Mouse (Mus musculus) 416B (cell line): ENCODE data around the gene 5430419D17Rik.

Experiments used
- DNase-seq: peaks from one replicate; pipeline ENCODE4 v3.0.0; 2011; ENCODE audit warnings: low read depth

Gene 5430419D17Rik

DNA sequence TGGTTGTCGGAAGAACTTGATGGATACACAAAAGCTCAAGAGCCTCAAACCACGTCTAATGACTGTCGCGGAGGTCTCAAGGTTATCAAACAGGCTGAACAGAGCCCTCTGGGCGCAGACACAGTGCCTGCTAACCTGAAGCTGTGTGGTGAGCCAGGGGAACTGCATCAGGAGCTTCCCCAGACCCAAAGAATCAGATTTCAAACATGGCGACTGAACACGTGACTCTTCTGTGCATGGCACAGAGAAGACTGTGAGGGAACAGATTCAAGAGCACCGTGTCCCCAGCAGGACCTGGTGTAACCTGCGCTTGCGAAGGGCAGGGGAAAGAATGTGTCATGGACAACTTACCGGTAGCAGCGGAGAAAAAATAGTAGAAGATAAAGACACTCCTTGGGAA, 143.4 kb downstream of the 5430419D17Rik start:
- DNase-seq: no peak

DNA sequence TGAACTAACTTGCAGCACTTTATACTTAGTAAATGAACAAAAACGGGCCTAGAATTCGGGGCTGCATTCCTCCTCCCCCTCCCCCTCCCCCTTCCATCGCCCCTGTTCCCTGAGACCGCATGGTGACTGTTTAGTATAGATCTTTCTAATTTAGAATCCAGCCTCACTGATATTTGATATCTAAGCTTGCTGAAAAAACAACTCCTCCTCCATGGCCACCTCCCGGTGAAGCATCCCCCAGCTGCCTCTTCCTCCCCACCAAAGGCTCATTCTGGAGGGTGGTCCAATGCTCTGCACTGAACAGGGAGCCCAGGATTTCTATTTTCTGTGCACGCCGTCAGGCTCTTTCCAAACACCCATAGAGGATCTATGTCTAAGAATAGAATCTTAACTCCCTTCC, 144.1 kb downstream of the 5430419D17Rik start:
- no peak for DNase-seq

DNA sequence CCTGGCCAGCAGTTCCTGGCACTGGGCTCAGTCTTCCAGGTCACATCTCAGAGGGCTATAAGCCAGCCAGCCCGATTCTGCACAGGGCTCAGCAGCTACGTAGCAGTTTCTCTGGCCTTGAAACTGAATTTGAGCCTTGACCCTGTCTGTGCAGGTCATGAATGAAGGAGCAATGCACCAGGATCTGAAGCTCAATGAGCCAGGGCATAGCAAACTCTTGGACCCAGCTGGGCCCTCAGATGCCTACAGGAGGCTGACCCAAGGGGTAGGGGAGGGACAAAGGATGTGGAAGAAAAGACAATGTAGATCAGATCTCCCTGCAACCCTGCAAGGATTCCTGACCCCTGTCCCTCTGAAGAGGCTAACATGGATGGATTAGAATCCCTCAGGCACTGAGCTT, 148.0 kb downstream of the 5430419D17Rik start, which contains the start of gene Cuzd1:
Gene Cuzd1, minus strand, starts transcription at position 101 of the 400 bp plus-strand sequence.
- no peak for DNase-seq

GRCm38 (mm10) chr7:131327054-131327453, 152.9 kb downstream of the 5430419D17Rik start:
- peak; percentile 23 for DNase-seq

DNA sequence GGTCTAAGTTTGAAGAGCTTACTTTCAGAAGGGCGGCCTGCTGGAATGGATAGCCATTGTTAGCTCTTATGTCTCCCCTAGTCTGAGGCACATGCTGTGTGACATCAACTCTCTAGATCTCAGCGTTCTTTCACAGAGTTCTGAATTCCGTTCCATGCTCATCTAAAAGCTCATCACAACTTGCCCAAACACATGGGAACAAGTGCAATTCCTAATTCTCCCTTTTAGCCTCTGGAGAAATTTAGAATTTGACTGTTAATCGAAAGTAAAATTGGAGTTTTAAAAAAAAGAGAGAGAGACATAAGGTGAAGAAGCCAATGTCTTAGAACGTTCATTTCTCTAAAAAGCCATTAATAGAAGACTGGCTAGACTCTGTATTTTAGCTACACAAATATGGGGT, 155.2 kb downstream of the 5430419D17Rik start, which contains the start of gene Fam24b:
Gene Fam24b, minus strand, starts transcription at position 101 of the 400 bp plus-strand sequence.
- no peak for DNase-seq

GRCm38 (mm10) chr7:131331688-131332087, 157.5 kb downstream of the 5430419D17Rik start:
- no peak for DNase-seq

GRCm38 (mm10) chr7:131333564-131333963, 159.4 kb downstream of the 5430419D17Rik start, which contains the start of gene Fam24a:
Gene Fam24a, plus strand, starts transcription at chr7:131333864.
- DNase-seq: no peak

GRCm38 (mm10) chr7:131337502-131338068, 163.4 kb downstream of the 5430419D17Rik start:
- no peak for DNase-seq

DNA sequence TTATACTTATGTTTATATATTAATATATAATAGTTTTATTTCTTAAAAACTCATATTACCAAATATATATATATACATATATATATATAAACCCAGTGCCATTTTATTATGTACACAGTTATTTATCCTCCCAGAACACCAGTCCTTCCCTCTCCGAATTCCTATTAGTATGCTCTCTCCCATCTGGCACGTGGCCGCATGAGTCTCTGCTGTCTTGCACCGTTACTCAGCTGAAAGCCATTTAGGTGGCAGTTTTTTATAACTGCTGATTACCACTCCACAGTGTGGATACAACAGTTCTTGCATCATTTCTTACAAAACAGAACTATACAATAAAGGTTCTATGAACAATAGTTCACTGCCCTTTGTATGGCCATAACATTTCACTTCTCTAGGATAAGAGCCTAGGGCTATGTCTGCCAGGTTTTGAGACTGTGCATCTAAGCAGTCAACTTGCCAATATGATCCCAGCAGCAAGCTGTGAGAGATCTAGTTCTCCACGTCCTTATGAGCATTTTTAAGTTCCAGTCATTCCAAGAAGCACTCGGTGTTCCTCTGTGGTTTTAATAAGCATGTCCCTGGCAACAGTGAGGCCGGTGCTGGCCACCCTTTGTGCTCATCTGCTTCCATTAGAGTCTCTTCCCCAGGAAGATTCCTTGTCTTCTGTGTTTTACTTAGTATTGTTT, 171.8 kb downstream of the 5430419D17Rik start:
- no peak for DNase-seq
